Mouse (Mus musculus) granulocyte monocyte progenitor cell, adult 5-6 weeks (primary cell): ENCODE results near the gene Cntn1. TPM values are rescaled to one million over a fixed set of nuclear protein-coding genes. Genes with fewer than 3 reads are reported as not detected.

Experiments
- ATAC-seq: replicated peaks from 2 replicates; pipeline ENCODE4 v1.8.0; 2016; ENCODE audit warnings: mild to moderate bottlenecking, moderate TSS enrichment, inconsistent platforms; ENCODE audit not compliant: poor library complexity, severe bottlenecking
- total RNA-seq, 2 experiments: library from RNA; stranded (forward) in 1 of 2; stranded (reverse) in 1 of 2; fragments of 200-712, 200-1000 nt in 1 of 2; fragments of >200 nt in 1 of 2; fragmentation: Nextera tagmentation in 1 of 2; gene quantifications; 2 replicates each; pipeline ENCODE4 v1.2.3; 2014 to 2017

Gene Cntn1
- total RNA-seq (2014; fragmentation: Nextera tagmentation) (not detected in 2 replicates), total RNA-seq (2017) (not detected in 2 replicates)

- ATAC-seq: no peak
Observed at GRCm38 (mm10) chr15:92050996-92051352, at the start of gene Cntn1. Gene Cntn1 (plus strand): TSS chr15:92051165.

- ATAC-seq: no peak
Observed at GRCm38 (mm10) chr15:92001431-92001830, 49.5 kb upstream of the Cntn1 start.

- no peak for ATAC-seq
Observed at GRCm38 (mm10) chr15:92012165-92013083, 38.5 kb upstream of the Cntn1 start.

GRCm38 (mm10) chr15:92034111-92034510 lies 16.9 kb upstream of the Cntn1 start:
- no peak for ATAC-seq

GRCm38 (mm10) chr15:92042538-92042937 lies 8.4 kb upstream of the Cntn1 start:
- ATAC-seq: no peak

- ATAC-seq: no peak
Observed at GRCm38 (mm10) chr15:92046042-92046441, 4.9 kb upstream of the Cntn1 start.

GRCm38 (mm10) chr15:92048031-92048430 lies 2.9 kb upstream of the Cntn1 start:
- no peak for ATAC-seq

- no peak for ATAC-seq
Observed at GRCm38 (mm10) chr15:92048531-92048930, 2.4 kb upstream of the Cntn1 start.

- ATAC-seq: 0 out of 2 replicates have a peak, but pooled peaks have one; percentile 5
Observed at GRCm38 (mm10) chr15:92051353-92052132, 578 bp downstream of the Cntn1 start.

- no peak for ATAC-seq
Observed at GRCm38 (mm10) chr15:92052133-92052463, 1.1 kb downstream of the Cntn1 start.

- no peak for ATAC-seq
Observed at GRCm38 (mm10) chr15:92057553-92057952, 6.6 kb downstream of the Cntn1 start.

- ATAC-seq: no peak
Observed at GRCm38 (mm10) chr15:92060986-92061385, 10.0 kb downstream of the Cntn1 start.

- no peak for ATAC-seq
Observed at GRCm38 (mm10) chr15:92079416-92079815, 28.5 kb downstream of the Cntn1 start.

GRCm38 (mm10) chr15:92085876-92086275 lies 34.9 kb downstream of the Cntn1 start:
- ATAC-seq: no peak

GRCm38 (mm10) chr15:92087691-92088286 lies 36.8 kb downstream of the Cntn1 start:
- no peak for ATAC-seq

- no peak for ATAC-seq
Observed at GRCm38 (mm10) chr15:92090787-92091186, 39.8 kb downstream of the Cntn1 start.

- no peak for ATAC-seq
Observed at GRCm38 (mm10) chr15:92092041-92092440, 41.1 kb downstream of the Cntn1 start.

GRCm38 (mm10) chr15:92099410-92100174 lies 48.6 kb downstream of the Cntn1 start:
- no peak for ATAC-seq

GRCm38 (mm10) chr15:92101956-92102355 lies 51.0 kb downstream of the Cntn1 start:
- no peak for ATAC-seq

GRCm38 (mm10) chr15:92112455-92112854 lies 61.5 kb downstream of the Cntn1 start:
- no peak for ATAC-seq
